Mouse (Mus musculus) left cerebral cortex, postnatal 25 days (tissue): ENCODE results near the gene Bhlha9. TPM values are rescaled to one million over a fixed set of nuclear protein-coding genes. Genes with fewer than 3 reads are reported as not detected.

ENCODE experiments used
- DNase-seq, 2 experiments: peaks; one replicate each; pipeline ENCODE4 v3.0.0; 2022; ENCODE audit warnings: low spot score in 2 of 2, mixed read lengths in 1 of 2
- intact Hi-C: fragments of 180-260 bp; cut with DNase I; formaldehyde crosslinking; loops from one replicate; pipeline ENCODE4 v1.15.1; 2025
- total RNA-seq, 2 experiments: library from RNA; stranded (reverse); gene quantifications; 2 replicates each; pipeline ENCODE4 v1.2.3; 2021

Bhlha9 gene
- total RNA-seq, result 1 to 10 TPM; 3.4 to 3.7 TPM

DNA sequence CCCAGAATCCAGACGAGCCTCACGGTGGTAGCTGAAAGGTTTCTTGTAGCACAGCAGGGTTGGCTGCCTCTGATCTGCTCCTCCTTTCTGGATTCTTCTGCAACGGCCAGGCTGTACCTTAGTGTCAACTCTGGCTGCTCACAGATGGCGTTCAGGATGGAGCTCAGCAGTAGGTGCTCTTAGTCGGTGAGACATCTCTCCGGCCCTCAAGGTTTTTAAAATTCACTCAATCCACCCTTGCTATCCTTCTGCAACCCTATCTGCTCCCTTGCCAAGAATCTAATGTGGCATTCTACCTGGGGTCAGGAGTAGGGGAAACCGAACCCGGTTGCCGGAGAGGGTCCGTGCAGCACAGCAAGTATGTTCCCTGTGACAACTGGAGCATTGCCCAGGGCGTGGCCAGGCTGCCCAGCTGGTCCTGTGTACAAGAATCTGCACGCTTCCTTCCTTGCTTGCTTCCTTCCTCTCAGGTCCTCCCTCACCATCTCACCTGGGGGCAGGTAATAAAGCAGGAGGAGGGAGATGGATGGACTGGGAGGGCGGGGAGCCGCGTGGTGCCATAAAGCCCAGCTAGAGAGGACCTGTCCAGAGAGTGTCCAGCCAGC is at the start of gene Bhlha9:
Gene Bhlha9 (plus strand): TSS at position 600 of the 605 bp plus-strand sequence.
- intact Hi-C loops, result no loop called here
- no peak for DNase-seq

DNA sequence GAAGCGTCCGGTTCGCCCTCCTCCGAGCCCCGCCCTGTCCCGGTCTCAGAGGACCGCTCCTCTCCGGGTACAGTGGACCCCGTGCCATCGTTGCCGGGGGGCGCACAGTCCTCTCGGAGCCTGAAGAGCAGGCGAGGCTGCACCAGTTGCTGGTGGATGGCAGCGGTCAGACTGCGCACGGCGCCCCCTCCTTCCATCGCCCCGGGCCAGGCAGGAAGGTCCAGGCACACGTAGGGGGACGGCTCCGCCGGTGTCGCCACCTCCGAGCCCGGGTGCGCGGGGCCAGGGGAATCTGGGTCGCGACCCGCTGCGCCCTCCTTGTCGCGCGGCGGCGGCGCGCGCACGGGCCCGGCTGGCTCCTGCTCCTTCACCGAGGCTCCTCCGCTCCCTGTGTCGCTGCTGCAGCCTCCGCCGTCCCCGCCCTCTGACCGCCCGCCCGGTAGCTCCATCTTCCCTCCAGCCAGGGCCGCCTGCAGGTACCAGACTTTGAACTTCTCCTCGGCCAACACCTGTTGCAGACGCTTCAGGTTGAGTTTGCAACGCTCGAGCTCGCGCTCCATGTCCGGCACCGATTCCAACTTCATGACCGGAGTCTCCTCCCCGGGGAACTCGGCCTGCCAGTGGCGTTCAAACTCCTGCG is 49.6 kb upstream of the Bhlha9 start:
- no peak for DNase-seq

DNA sequence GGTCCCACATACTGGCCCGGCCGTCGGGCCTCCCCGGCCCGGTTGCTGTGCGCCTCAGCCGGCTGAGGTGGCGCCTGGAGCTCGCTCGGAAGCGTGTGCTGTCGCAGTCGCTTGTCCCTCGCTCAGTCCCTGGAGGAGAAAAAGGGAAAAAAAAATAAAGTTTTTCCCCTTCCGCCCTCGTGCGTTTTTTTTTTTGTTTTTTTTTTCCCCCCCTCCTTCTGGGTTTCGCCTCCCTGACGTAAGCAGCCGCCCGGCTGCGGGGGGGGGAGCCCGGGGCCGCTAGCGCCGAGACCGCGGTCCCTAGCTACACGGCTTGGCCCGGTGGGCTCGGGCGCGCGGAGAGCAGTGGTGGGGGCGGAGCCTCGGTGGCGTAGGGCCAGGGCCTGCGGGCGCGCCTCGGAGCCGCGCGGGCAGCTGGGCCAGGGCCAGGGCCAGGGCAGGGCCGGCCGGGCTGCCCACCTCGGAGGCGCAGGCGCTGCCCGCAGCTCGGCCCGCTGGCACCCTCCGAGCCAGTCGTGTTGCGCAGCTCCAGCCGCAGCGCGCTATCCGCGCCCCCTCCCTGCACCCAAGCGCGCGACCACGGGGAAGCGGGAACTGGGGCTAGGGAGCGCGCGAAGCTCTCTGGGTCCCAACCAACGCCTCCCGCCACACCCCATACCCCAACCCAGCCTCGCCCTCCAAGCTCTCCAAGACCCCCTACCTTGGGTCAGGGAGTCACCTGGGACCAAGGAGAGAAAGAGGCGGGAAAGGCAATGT is 48.9 kb upstream of the Bhlha9 start:
- peak in 1 of 2 experiments; percentile 38 for DNase-seq
- intact Hi-C loops, result no loop called here

More for the DNA sequence above, 49.6 kb upstream of the Bhlha9 start:
- intact Hi-C loops, result no loop called here

DNA sequence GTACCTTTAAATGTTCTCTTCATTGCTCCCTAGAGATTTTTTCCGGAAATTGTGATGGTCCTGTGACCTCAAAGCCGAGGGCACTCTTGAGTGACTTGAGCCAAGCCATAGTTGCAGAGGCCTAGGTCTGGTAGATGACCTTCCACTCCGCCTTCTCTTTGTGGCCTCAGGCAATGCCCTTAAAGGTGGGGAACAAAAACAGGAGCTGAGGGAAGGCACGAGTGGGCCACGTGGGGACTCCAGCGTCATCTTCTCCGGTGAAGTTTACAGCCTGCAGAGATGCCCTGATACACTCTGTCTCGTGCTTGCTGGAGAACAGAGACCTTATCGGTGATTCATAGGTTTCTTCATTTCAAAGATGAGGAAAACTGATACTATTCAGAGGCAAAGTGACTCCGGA is 48.2 kb upstream of the Bhlha9 start:
- intact Hi-C loops, result no loop called here
- no peak for DNase-seq

DNA sequence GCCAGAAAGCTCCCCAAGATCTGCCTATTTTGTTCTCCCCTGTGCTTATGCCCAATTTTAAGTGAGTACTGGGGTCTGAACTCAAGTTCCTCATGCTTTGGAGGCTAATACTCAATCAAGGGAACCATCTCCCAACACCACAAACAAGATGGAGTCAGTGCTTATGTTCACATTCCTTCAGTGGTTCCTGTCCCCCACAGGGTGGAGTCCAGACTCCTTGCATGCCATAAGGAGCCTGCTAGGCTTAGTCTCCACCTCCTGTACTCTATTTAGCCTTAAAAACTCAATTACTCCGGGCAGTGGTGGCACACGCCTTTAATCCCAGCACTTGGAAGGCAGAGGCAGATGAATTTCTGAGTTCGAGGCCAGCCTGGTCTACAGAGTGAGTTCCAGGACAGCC is 47.4 kb upstream of the Bhlha9 start:
- DNase-seq, result no peak
- intact Hi-C loops, result no loop called here

DNA sequence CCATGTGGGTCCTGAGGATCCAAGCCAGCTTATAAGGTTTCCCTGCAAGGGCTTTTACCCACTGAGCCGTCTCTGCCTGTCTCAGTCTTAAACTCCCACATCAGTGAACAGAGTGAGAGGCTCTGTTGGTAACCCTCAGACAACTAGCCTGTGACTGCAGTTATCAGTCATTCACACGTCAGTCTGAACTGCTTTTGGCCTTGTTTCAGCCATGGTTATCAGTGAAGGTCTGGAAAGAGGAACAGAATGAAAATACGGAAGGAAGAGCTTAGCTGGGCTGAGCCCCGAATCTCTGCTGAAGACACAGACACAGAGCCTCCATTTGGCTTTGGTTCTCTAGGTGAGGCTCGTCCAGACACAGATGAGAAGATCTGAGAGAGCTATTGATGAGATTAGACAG is 43.7 kb upstream of the Bhlha9 start:
- no peak for DNase-seq
- intact Hi-C loops, result no loop called here

DNA sequence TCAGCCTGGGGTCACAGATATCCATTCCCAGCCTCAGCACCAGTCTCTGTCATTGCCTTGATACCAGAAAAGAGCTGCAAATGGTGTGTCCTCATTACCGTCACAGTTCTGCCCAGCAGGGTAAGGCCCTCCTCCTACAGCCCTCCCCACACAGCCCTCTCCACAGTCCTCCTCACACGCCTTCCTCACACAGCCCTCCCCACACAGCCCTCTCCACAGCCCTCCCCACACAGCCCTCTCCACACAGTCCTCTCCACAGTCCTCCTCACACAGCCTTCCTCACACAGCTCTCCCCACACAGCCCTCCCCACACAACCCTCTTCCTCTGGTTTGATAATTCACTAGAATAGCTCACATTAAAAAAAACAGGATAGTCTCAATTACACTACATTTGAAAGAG is 42.2 kb upstream of the Bhlha9 start:
- no peak for DNase-seq

DNA sequence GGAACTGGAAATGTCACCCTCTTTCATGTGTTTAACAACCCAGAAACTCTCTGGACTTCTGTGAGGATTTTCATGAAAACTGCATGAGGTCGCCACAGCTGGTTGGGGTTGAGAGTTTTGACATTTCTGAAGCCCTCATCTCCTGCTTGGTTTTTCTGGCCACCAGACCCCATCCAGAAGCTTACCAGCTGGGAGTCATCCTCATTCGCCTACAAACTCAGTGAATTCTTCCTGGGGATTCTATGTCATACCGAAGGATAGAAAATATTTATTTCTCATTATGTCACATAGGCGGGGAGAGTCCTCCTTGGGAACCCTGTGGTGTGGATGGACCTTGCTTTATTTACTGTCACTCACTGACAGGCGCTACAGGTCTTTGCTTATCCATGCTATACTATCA is 41.8 kb upstream of the Bhlha9 start:
- DNase-seq, result no peak
- intact Hi-C loops, result loop anchor here (5.0 kb wide), 1 partner anchor 33 kb away; no protein-coding TSS in a partner anchor

More for the DNA sequence above, 42.2 kb upstream of the Bhlha9 start:
- intact Hi-C loops, result loop anchor here (5.0 kb wide), 1 partner anchor 33 kb away; no protein-coding TSS in a partner anchor

DNA sequence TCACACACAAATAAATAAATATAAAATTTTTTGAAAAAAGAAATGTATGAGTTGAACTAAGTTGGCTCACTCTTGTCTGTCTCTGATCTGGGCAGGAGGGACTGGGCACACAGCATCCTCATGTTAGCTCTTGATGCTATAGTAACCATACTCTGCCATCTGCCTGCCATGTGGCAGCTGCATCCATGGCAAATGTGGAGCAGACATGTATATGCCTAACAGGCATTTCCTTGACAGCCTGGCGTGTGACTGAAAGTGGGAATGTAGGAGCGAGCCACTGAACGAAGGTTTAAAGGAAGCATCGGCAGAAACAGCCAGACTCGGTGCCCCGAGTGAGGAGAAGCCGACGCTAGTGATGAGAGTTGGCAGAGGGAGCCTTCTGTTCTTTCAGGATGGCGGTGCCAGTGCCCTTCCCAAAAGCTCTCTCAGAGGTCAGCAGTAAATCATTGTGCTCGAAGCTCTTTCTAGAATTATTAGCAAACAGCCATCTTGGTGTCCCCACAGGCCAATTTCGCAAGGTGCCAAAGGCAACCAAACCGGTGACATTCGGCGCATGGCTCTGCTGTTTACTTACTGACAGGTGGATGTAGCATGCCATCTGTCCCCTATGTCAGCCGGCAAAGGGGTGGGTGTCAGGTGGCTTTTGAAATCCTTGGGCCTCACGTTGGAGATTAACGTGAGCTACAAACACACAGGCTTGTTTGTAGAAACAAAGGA is 32.8 kb upstream of the Bhlha9 start:
- no peak for DNase-seq
- intact Hi-C loops, result no loop called here

DNA sequence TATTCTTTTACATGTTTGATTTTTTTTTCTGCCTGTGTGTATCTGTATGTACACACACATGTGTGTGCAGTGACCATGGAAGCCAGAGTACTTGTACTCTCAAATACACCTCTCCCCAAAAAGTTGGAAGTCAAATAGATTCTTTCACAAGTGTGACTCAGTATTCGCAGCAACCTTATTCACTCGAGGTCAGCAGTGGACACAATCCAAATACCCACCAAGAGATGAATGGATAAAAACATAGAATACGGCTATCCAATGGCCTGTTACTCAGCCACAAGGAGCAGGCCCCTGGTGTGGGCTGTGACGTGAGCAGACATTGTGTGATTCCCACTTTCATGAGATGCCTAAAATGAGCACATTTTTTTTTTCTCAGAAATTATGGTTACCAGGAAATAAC is 32.0 kb upstream of the Bhlha9 start:
- DNase-seq, result no peak
- intact Hi-C loops, result no loop called here

DNA sequence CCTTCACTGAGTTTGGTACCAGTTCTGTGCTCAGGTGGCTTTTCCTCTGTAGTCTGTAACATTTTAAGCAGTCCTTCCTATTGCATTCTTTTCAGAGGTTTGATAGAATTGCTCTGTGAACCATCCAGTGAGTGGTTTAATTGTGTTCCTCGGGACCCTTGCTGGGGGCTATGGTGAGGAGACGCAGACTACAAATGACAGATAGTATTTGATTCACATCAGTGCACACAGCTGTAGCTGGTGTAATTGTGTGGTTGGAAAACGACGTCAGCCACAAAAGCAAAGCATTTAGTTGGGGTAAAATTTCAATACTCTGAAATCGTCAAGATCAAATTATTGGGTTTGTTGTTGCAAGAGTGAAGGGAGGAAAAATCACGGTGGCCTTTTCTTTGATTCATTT is 28.0 kb upstream of the Bhlha9 start:
- no peak for DNase-seq
- intact Hi-C loops, result no loop called here

DNA sequence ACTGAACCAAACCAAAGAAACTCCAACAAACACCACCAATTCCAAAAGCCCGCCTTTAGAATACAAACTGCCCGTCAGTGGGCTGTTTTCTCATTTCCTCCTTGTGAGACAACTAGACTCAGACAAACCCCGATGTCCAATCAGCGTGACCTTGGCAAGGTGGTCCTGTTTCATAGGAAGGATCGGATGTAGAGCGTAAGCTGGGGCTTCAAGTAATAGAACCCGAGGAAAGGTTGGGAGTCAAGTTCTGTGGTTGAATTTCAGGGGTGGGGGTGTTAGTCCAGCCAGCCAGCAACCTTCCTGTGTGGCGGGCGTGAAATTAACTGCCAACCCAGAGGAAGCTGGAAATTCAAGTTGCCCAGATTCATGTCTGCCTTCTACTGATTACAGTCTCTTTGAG is 27.2 kb upstream of the Bhlha9 start:
- intact Hi-C loops, result loop anchor here (5.0 kb wide), 1 partner anchor 228 kb away; no protein-coding TSS in a partner anchor
- DNase-seq, result no peak

DNA sequence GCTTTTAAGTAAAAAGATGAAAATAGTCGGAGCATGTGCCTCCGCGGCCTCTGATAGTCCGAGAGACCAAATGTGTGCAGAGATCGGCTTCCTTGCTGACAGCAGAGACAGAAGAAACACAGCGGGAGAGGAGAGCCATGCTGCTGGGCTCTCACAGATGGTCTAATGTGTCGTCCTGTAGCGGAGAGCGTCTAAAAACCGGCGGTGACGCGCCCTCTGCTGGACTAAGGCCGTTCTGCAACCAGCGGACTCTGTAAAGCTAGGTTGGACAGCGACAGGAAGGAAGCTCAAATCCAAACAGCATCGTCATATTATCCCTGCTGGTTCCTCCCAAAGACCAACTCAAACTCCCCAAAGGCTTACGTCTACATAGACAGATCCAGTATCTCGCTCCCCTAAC is 26.3 kb upstream of the Bhlha9 start:
- peak; percentile 94 to 96 for DNase-seq
- intact Hi-C loops, result loop anchor here (1.0 to 5.0 kb wide), 5 partner anchors 67 to 229 kb away; no protein-coding TSS in a partner anchor

DNA sequence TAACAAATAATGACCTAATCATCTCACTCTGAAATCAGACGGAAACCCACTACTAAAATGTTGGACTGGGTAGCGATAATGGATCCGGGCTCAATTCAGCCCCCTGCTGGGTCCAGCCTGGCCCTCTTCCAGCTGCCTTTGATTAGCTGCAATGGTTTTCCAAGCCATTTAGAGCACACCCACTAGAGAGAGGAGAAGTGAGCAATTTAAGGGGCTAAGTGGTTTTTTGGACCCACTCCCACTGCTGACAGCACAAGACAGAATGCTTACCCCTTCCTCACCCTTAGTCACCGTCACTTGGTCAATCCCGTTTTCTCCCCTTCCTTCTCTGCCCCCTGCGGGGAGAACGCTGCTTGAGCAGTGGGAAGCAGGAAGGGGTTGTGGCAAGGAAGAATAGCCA is 25.2 kb upstream of the Bhlha9 start:
- intact Hi-C loops, result loop anchor here (2.0 to 5.0 kb wide), 4 partner anchors 68 to 230 kb away; no protein-coding TSS in a partner anchor
- no peak for DNase-seq

DNA sequence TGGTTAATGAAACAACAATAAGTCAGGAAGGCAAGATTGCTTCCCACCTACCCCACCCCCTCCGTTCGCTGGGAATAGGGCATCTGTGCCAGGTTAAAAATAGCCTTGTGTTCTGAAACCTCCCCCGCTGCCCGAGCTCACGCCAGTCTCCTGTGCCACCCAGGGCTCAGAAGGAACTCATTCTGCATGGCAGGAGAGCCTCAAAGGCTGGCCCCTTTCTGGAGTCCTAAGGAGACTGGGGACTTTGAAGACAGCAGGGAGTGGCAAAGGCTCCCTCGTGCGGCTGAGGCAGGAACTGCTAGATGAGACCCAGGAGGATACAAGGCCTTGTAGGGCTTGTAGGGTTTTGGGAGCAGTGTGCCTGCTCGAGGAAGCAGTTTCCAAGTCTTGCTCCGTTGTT is 24.8 kb upstream of the Bhlha9 start:
- peak; percentile 76 to 90 for DNase-seq
- intact Hi-C loops, result loop anchor here (2.0 to 5.0 kb wide), 4 partner anchors 69 to 230 kb away; no protein-coding TSS in a partner anchor

DNA sequence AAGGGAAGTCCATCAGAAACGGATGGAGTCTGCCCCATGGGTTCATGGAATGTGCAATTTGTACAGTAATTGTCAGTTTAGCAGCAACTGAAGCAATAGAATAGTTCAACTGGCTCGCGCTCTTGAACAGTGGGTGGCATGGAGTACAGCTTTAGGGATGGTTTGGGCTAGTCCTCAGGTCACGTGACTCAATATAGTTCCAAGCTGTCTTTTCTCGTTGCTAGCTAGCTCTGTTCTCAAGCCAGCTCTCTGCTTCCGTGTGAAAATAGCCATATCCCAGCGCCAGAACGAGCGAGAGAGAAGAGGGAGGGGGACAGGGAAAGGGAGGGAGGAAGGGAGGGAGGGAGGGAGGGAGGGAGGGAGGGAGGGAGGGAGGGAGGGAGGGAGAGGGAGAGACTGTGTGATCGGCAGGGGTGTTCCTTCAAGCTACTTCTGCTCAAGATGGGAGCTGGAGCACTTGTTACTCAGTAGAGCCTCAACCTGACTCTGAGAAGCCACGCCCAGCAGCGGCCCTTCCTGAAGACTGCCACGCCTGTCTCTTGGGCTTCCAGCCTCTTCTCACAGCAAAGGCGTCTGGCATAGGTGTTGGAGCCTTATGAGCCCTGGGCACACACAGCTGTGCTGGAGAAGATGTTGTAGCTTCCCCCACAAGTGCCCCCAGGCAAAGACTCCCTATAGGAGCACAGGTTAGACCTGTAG is 21.3 kb upstream of the Bhlha9 start:
- peak in 1 of 2 experiments; percentile 66 for DNase-seq
- intact Hi-C loops, result no loop called here

DNA sequence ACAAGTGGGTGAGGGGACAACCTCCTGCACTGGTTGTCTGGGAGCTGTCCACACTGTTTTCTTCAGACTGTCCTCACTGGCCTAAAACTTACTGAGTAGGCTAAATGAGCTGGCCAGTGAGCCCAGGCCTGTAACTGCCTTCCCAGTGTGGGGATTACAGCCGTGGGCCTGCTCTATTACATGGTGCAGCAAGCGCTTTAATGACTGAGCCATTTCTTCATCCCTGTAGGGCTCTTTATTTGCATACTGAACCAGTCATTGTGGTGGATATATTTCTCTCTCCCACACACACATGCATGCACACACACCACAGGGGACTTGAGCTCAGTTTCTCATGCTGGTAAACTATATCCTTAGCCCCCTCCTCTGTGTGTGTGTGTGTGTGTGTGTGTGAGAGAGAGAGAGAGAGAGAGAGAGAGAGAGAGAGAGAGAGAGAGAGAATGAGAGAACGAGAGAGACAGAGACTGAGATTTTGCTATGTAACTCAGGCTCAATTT is 19.4 kb upstream of the Bhlha9 start:
- intact Hi-C loops, result no loop called here
- DNase-seq, result no peak

DNA sequence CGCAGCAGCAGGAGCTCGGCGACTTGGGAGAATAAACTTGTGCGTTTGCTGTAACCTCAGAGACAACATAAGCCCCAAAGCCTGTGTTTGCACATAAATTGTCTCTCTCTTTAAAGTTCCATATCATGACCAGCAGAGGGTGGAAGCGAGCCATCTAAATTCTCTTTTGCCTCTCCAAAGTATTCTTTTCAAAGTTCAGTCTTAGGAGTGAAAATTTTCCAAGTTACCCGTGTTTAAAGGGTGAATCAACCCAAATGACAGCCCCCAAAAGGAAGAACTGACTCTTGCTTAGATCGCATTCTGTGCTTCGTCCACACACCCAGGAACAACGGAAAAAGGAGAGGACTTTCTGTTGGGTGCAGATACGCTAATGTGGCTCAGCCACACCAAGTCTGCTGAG is 17.2 kb upstream of the Bhlha9 start:
- intact Hi-C loops, result loop anchor here (2.0 kb wide), 1 partner anchor 108 kb away; the partner anchor contains the start of gene Gosr1
- peak; percentile 59 to 73 for DNase-seq

DNA sequence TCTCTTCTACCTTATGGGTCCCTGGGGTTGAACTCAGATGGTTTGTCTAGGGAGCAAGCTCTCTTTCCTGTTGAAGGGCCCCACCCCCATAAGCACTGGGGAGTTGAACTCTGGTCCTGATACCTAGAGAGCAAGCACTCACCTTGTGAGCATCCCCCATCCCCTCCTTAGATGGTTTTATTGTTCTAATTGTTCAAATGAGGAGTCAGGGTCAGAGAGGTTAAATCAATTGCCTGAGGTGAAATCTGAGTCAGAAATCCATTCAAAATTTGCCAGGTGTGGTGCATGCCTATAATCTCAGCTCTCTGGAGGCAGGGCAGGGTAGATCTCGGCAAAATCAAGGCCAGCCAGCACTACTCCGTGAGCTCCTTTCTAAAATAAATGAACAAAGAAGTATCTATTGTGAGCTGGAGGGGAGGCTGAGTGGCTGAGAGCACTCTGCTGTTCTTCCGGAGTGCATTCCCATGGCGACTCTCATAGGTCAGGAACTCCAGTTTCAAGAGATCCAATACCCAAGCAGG is 14.8 kb upstream of the Bhlha9 start:
- intact Hi-C loops, result no loop called here
- DNase-seq, result no peak
